Mouse (Mus musculus) spleen, adult 2 months (tissue): Measurements from ENCODE around the gene Ccdc65.

ENCODE experiments used
- CTCF ChIP-seq: fragments of 200-500 bp; IDR thresholded peaks from 2 replicates; pipeline ENCODE4 v1.5.1; 2011; ENCODE audit warnings: mild to moderate bottlenecking, inconsistent platforms; ENCODE audit not compliant: insufficient read depth, insufficient read length, insufficient replicate concordance; ENCODE audit errors: extremely low read depth
- POLR2A ChIP-seq: fragments of 200-500 bp; IDR thresholded peaks from 2 replicates; pipeline ENCODE4 v1.6.1; 2011; ENCODE audit warnings: low read depth, low read length, inconsistent platforms

DNA sequence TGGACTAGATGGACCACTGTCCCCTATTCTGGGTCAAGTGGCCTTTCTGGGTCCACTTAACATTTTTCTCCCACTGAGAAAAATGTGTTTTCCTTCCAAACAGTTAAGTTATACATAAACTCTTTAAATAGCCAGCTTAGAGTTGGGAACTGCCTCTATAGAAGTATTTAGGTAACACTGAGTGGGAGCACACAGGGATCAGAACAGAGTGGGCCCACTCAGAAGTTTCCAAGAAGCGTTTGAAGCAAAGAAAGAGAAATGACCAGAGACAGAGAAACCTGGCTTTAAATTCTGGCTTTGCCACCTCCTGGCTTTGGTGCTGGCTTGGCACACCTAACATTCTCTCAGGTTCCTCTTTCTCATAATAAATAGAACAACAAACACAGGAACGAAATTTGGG lies 18.3 kb upstream of the Ccdc65 start:
- TF ChIP-seq CTCF = no peak
- TF ChIP-seq POLR2A = no peak
